Mouse (Mus musculus) induced T-regulatory cell, adult 2 months (primary cell): ENCODE results near the gene Gpatch8.

Experiments
- DNase-seq: peaks from one replicate; pipeline ENCODE4 v3.0.0-alpha.2; 2012; ENCODE audit warnings: low read depth

Gpatch8 gene

GRCm38 (mm10) chr11:102496732-102497131 lies 59.5 kb downstream of the Gpatch8 start:
- DNase-seq, result peak; percentile 47

DNA sequence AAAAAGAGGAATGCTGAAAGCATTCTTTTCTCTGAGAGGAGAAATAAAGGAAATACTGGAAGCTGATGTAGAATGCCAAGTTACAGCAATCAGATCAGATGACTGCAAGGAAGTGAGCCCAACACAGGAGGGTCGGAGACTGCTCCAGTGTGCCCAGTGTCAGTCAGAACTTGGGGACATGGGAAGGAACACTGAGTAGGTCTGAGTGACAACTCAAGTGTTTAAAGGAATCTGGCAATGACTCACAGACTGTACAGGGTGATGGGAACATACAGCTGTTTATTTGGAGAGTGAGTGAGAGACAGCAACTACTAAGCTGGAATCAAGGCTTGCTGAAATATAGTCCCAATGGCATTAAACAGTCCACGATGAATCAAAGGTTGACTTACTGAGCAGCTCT lies 60.0 kb downstream of the Gpatch8 start:
- DNase-seq, result no peak

DNA sequence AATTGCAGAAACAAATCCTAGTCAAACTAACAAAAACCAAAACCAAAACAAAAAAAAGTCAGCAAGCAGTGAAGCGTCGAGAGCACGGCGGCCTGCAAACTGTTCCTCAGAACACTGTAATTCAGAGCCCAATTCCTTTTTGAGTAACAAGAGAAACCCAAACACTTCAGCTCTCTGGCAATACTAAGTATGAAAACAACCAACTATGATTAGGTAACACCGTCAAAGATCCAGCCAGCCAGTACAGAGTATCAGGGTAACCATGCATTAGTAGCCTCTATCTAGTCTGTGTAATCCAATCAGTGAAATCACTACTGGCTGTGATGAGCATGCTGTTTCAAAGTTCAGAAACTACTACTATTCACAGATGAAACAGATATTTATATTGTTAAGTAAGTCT lies 60.5 kb downstream of the Gpatch8 start:
- DNase-seq, result no peak

DNA sequence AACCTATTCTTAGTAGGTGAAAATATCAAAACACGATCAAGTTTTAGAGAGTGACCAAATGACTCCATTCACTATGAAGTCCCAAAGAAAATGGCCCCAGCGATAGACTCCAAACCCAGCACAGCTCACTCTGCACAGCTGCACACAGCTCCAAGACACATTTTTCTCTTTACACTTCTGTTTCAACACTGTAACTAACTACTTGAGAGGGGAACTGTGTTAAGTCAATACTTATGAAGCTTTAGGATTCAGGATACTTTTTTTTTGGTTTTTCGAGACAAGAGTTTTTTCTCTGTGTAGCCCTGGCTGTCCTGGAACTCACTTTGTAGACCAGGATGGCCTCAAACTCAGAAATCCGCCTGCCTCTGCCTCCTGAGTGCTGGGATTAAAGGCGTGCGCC lies 61.1 kb downstream of the Gpatch8 start:
- DNase-seq, result no peak

- DNase-seq, result no peak
These were observed 62.0 kb downstream of the Gpatch8 start for GRCm38 (mm10) chr11:102494063-102494650.

DNA sequence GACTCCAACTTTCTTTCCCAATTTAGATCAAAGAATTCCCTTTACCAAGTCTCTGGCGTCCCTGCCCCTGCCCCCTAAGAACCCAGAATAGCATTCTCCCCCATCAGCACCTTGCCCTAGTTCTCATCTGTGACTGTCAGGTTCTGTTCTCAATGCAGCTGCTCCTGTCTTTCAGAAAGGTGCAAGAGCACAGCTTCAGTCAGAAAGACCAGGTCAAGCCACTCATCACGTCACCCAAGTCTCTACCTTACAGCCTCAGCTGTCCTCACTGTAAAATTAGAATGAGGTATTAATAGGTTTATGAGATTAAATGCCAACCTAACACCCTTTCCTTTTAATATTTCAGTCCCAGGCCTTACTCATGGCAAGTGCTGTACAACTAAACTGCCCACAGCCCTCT lies 63.0 kb downstream of the Gpatch8 start:
- DNase-seq, result no peak

- DNase-seq, result no peak
These were observed 68.3 kb downstream of the Gpatch8 start for GRCm38 (mm10) chr11:102487901-102488300.

DNA sequence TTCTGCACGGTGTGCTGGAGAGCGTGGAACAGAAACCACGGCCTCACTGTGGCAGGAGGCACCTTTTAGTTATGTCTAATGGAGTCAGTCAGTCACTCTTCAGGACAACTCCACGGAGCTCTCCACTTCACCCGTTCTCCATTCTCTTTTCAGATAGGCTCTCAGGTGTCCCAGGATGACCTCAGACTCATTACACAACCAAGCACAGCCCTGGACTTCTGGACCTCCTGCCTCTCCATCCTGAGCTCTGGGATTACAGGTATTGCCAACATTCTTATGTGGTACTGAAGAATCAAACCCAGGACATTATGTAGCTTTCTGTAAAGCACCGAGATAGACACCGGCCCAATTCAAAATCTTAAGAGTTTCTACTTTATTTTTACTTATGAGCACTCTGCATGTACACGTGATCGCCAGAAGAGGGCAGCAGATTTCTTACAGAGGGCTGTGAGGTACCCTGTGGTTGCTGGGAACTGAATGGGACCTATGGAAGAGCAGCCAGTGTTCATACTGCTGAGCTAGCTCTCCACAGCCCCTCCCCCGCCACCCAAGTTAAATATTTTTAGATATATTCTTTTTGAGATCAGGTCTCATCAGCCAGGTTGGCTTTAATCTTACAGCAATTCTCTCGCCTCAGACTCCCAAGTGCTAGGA lies 69.3 kb downstream of the Gpatch8 start:
- peak; percentile 75 for DNase-seq

DNA sequence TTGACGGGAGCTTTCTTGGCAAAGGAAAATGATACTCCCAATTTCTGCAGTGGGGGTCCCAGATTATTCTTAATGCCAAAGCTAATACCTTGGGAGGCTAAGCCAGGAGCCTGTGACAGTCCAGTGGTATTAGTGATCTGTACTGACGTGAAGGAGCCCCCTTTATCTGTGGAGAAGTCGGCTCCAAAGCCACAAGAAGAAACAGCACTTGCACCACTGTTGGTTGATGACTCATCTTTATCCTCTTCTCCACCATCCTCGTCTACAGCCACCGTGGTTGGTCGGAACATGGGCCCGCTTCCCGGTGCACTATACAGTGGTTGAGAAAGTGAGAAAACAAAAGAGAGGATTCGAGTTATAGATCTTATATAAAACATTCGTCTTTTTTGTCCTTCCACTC lies 74.4 kb downstream of the Gpatch8 start:
- DNase-seq, result no peak

- DNase-seq, result no peak
These were observed 75.3 kb downstream of the Gpatch8 start for GRCm38 (mm10) chr11:102480897-102481296.

DNA sequence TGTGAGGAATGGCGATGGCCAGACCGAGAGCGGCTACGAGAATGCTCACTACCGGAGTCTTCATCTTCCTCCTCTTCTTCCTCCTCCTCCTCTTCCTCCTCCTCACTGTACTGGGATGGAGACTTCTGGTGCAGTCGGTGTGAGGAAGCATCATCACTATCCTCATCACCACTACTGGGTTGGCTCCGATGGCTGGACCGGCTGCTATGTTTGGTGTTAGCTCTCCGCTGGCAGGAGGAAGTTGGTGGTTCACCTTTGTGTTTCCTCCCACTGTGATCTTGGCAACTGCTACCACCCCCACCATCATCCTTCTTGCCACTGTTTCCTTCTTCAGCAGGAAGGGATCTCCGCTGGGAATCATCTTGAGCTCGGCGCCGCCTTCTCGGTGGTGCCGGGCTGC lies 76.1 kb downstream of the Gpatch8 start:
- DNase-seq, result no peak

DNA sequence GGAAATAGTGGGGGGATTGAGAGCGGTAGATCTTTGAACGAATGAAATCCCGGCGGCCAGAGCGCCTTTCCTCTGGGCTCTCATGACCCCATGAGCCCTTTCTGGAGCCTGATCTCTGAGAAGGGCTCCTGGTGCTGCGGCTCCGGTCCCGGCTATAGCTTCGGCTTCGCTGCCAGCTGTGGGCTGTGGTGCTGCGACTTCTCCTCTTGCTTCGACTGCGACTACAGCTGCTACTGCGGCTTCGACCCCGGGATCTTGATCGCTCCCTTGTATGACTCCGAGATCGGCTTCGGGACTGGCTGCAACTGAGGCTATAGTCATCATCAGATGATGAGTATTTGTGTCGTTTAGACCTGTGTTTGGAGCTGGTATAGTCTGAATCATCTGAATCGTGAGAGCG lies 76.6 kb downstream of the Gpatch8 start:
- no peak for DNase-seq

DNA sequence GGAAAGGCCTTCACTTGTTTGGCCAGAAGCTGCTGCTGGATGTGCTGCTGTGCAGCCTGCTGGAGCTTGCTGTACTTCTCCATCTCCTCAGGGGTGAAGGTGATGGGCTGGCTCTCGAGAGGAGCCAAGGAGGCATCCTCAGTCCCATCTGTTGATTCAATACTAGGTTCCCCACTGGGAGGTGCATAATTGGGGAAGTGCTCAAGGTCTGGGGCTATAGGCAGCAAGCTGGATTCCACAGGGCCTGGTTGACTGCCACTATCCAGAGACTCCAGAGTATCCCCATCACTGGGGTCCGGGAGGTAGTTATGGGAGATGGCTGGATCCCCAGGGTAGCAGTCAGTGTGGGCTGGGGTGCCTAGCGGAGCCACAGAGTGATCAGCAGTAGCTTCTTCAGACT lies 77.5 kb downstream of the Gpatch8 start:
- DNase-seq, result no peak

DNA sequence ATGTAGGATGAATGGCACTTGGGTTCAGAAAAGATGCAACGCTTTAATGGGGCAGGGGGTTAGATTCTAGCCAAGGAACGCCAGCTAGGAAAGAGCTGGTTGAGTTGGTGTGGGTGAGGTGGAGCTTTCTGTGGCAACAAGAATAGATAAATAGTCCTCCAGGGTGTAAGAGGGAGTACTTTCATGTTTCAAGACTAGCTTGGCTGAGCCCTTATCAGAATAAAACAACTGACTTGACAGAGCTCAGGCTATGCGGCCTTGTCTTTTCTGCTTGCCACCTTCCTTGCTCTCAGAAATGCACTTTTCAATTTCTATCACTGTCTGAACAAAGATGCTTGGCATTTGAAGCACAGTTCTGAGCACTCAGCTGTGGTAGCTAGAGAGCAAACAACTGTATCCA lies 81.2 kb downstream of the Gpatch8 start:
- DNase-seq, result no peak

GRCm38 (mm10) chr11:102469648-102470357 lies 86.4 kb downstream of the Gpatch8 start, which contains the start of gene Itga2b:
TSS of gene Itga2b (minus strand) at chr11:102470122.
- DNase-seq, result no peak

DNA sequence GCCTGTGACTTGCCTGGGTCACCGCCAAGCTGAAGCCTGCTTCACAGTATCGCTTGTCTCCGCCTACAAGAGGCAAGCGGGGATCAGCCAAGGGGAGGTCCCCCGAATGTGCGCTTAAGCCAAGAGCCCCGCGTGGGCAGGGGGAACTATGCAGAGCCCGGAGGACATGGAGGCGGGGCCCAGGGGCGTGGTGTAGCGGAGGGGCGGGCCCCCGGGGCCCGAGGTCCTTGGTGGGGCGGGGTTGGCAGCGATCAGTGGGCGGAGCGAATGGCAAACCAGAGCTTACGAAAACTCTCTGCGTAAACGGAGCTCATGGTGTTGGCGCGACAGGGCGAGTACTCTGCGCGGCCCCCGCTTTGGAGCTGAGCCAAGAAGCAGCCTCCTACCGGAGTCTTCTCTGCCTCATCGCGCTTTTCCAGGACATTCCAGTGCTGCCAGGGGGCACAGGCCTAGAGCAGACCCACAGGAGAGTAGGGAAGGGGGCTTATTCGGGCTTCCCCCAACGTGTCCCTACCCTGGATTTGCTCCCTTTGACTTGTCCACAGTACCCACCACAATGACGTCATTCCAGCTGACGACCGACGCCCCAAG lies 89.1 kb downstream of the Gpatch8 start:
- DNase-seq, result peak; percentile 95

DNA sequence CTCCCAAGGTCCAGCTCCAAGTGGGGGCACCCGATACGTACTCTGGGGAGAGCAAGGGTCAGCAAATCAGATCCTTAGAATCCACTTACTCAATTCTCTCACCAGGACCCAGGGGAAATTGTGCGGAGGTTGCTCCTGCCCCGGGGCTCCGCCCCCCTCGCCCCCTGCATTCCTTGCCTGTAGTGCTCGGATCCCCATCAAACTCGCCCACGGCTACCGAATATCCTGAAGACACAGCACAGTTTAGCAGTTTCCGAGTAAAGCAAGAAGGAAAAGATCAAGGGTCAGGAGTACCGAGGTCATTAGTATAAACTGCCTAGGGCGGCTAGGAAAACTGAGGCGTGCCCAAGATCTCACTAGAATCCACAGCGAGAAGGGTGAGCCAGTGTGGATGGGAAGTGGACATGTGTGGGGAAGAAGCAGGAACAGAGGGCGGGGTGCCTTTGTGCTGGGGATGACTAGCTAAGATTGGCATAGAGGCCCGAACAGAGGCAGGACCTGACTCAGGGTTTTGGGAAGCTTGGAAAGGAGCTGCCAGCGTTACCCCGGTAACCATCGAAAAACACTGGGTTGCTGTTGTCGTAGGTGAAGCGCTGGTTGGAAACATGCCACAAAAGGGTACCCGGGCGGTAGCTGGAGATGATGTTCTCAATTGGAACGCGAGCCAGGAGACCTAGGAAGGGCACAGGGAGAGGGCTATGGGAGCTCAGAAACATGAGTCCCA lies 90.3 kb downstream of the Gpatch8 start:
- no peak for DNase-seq

- no peak for DNase-seq
These were observed 91.3 kb downstream of the Gpatch8 start for GRCm38 (mm10) chr11:102464901-102465300.

DNA sequence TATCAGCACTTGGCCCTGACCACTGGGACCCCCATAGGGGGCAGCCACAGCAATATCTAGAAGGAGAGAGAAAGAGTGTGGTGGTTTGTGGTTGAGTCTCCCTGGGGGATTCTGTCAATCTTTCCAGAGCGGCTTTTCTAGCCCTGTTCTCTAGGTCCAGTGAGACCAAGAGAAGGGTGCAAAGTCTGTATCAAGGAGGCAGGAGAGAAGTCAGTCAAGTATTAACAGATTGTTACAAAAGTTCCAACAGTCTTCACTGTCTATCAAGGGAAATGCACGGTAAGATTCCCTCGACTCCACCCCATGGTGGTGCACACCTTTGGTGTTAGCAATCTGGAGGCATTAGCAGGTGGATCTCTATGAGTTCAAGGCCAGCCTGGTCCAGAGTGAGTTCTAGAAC lies 94.4 kb downstream of the Gpatch8 start:
- DNase-seq, result no peak

- DNase-seq, result no peak
These were observed 95.7 kb downstream of the Gpatch8 start for GRCm38 (mm10) chr11:102460541-102460940.

- peak; percentile 80 for DNase-seq
These were observed 100.3 kb downstream of the Gpatch8 start for GRCm38 (mm10) chr11:102455740-102456396.

DNA sequence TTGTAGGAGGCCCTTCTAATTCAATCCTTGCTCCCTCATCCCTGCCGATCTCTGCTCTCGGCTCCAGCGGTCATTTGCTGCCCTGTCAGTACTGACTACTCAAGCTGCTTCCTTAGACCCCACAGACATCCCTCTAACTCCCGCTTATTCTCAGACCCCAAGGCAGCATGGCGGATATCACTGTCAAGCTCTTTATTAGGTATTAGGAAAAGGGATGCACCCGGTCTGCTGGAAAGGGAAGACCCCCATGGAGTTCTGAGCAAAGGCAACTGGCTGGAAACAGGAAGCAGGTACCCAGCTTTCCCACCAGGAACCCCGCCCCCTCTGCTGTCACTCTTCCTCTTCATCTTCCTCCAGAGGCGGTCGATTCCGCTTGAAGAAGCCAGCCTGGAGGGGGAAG lies 103.1 kb downstream of the Gpatch8 start:
- DNase-seq, result no peak
